Mouse (Mus musculus): ENCODE measurements at regions not wholly inside any gene's neighbourhood (a gene's known extent, or its start where the extent isn't known, plus 50 kb on each side); places are given as distances from the start of the nearest gene placed in this dataset.
"Not testable (repeated sequence)": the region's sequence is repeated elsewhere in the genome, so short reads cannot be mapped to it uniquely, and the experiment has no call there.

DNA sequence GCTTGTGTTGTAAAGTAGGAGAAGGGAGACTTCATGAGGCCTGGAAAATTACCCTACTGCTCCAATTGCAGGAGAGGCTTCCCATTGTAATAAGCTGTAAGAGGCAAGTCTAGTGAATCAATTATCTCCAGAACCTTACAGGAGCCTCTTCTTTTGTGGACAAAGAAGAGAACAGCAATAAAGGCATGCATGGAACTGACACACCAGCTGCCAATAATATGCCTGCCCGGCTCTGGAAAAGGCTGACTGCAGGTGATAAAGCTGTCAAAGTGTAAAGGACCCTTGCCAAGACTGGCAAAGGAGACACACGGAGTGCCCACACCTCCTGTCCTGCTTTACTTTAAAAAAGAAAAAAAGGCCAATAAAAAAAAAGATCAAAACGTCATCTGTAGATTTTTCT lies 209.0 kb downstream of the Faxc start:
- Histone ChIP-seq H3K9ac (no peak overlapping the region), H3K9me3 (no peaks in the 10 kb centered on the region), H3K27me3 (replicated peaks) (no peaks in the 10 kb centered on the region), H3K4me1 (no peaks in the 10 kb centered on the region), H3K36me3 (no peaks in the 10 kb centered on the region), H3K27ac (no peak overlapping the region), H3K4me2 (no peak overlapping the region), H3K4me3 (replicated peaks) (no peak overlapping the region)
- no peak for ATAC-seq (ENCODE audit: insufficient read depth, low FRiP score, low read depth)
- 69% methylated on average over 3 of the region's 3 CpGs for WGBS

DNA sequence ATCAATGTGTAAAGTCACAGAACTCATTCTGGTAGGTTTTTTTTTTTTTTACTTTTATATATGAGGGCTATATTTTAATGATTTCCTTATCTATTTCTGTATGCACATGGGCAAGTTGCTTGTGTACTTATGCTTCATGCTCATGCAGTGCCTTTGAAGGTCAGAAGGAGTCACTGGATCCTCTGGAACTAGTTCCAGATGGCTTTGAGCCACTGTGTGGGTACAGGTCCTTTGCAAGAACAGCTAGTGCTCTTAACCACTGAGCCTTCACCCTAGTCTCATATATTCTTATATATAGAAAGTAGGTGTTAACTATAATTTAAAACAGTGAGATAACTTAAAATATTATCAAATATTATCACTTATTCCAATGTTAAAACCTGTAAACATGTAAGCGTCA lies 212.4 kb downstream of the Faxc start:
- Histone ChIP-seq H3K9me3 (no peaks in the 10 kb centered on the region), H3K4me1 (no peaks in the 10 kb centered on the region), H3K4me2 (no peak overlapping the region), H3K27ac (no peak overlapping the region), H3K36me3 (no peaks in the 10 kb centered on the region), H3K9ac (no peak overlapping the region), H3K27me3 (replicated peaks) (no peaks in the 10 kb centered on the region), H3K4me3 (replicated peaks) (no peak overlapping the region)
- 89% methylated on average over 1 of the region's 1 CpGs for WGBS
- ATAC-seq (ENCODE audit: insufficient read depth, low FRiP score, low read depth) = no peak

DNA sequence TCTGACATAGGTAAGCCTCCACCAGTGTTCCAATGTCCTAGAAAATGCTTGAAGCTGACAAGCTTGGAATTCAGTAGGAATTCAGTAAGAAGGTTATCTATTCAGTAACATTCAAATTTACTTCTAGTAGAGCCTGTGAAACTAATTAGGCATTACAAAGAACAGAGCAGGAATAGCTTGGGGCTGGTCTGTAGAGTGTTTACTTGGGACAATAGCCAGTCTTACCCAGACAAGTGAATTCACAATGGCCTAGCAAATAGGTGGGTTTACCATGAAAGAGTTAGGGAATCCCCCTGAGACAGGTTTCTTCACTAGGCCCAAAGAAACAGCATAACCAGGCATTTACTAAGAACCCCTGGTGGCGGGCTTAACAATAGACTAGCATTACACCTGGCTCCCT lies 212.5 kb upstream of the Fbxl4 start:
- 79% methylated on average over 1 of the region's 1 CpGs for WGBS
- H3K4me2 ChIP-seq; H3K27me3 ChIP-seq (replicated peaks); H3K9ac ChIP-seq; ATAC-seq (ENCODE audit: insufficient read depth, low FRiP score, low read depth); H3K4me1 ChIP-seq; H3K27ac ChIP-seq; H3K36me3 ChIP-seq; H3K4me3 ChIP-seq (replicated peaks); H3K9me3 ChIP-seq: not testable (repeated sequence)

DNA sequence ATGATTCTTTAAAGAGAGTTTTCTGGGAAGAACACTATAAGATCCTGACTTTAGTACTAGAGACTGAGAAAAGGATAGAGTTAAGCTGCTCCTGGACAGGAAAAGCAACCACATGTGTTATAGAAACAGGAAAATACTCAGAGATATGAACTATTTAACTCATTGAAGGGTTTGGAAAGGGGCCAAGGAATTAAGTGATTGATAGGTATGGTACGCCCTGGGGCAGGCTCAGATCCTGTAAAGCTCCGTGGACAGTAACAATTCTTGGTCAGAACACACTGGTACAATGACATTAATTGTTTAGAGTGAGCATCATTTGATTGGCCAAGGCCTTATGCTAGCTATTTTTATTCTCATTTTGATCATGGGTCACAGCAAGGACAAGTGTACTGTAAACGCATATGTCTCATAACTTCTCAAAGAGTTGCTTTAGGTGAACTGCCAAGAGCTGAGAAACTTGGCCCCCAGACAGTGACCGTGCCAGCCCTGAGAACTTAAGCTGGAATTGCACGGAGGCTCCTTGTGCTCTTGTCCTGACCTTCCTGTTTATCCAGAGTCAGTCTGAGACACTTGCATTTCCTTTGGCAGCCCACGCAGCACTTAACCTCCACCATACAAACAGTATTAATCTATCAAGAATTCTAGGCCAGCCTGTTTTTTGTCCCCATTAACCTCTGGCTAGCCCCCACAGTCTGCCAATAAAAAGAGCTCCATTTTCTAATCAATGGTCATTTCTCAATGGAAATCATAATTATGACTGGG lies 210.5 kb upstream of the Fbxl4 start:
- H3K27me3 ChIP-seq (replicated peaks) = no peaks in the 10 kb centered on the region

DNA sequence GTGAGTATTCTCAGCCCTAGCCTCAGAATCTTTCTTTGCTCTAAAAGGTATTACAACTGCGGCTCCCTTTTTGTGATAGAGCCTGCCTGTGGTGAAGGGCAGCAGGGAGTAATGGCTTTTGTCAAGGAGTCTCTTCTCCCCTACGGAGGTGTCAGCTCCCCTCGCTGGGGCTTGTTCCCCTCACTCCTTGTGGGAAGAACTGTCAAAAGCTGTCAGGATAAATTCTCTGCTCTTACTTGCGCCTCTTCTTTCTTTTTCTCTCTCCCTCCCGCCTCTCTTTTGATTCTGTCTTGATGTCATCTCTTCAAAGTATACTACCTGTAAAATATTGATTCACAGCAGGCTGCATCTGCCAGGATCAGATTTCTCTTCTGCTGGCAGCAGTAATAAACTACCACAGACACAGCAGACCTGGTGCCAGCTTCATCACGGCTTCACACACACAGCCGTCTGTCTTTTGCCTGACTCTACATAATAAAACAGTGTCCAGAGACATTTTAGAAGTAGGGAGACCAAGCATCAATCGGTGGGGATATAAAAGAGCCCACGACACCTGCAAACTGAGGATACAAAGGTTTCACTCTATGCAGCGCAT lies 205.3 kb upstream of the Fbxl4 start:
- no peaks in the 10 kb centered on the region for H3K36me3 ChIP-seq
- 14% methylated on average over 10 of the region's 10 CpGs for WGBS
- H3K4me2 ChIP-seq = no peak overlapping the region
- 0 out of 2 replicates have a peak, but pooled peaks cover 8% of the 10 kb centered on the region for H3K27me3 ChIP-seq (replicated peaks)
- H3K4me3 ChIP-seq (replicated peaks) = no peak overlapping the region
- no peaks in the 10 kb centered on the region for H3K9me3 ChIP-seq
- H3K4me1 ChIP-seq = no peaks in the 10 kb centered on the region
- H3K9ac ChIP-seq = no peak overlapping the region
- no peak for ATAC-seq (ENCODE audit: insufficient read depth, low FRiP score, low read depth)
- H3K27ac ChIP-seq = no peak overlapping the region

More for the DNA sequence above, 210.5 kb upstream of the Fbxl4 start:
- Histone ChIP-seq H3K9ac (no peak overlapping the region), H3K36me3 (no peaks in the 10 kb centered on the region), H3K4me1 (no peaks in the 10 kb centered on the region), H3K27ac (no peak overlapping the region), H3K4me3 (replicated peaks) (no peak overlapping the region), H3K4me2 (no peak overlapping the region), H3K9me3 (no peaks in the 10 kb centered on the region)
- WGBS = 30% methylated on average over 6 of the region's 6 CpGs
- ATAC-seq (ENCODE audit: insufficient read depth, low FRiP score, low read depth) = no peak

DNA sequence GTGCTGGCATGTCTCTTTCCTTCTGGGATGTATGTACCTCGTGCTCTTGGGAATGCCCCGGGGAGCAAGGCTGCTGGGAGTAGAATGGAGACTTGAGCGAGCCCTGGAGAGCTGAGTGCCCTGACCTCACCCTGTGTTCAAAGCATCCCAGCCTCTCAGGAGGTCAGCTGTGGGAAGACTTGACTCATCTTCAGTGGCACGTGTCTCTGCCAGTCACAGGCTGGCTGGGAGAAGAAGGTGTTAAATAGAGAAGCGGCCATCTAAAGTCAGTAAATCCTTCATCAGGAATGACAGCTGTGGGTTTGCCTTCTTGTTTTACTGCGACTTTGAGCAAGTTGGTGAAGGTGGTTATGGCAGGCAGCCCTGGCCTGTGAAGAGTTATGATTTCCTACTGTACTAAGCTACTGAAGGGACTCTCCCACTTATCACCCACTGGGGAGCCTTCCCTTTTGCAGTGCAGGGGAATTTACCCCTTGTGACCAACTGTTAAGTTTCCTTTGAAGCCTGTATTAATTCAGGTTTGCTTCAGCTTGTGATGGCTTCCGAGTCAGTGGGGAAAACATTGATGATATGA lies 204.3 kb upstream of the Fbxl4 start:
- 18% methylated on average over 7 of the region's 7 CpGs for WGBS
- 0 out of 2 replicates have a peak, but pooled peaks cover 8% of the 10 kb centered on the region for H3K27me3 ChIP-seq (replicated peaks)
- H3K4me1 ChIP-seq = no peaks in the 10 kb centered on the region
- H3K9ac ChIP-seq = no peak overlapping the region
- H3K36me3 ChIP-seq = no peaks in the 10 kb centered on the region
- H3K9me3 ChIP-seq = no peaks in the 10 kb centered on the region
- H3K4me2 ChIP-seq = no peak overlapping the region
- no peak overlapping the region for H3K4me3 ChIP-seq (replicated peaks)
- H3K27ac ChIP-seq = no peak overlapping the region
- ATAC-seq (ENCODE audit: insufficient read depth, low FRiP score, low read depth) = no peak

DNA sequence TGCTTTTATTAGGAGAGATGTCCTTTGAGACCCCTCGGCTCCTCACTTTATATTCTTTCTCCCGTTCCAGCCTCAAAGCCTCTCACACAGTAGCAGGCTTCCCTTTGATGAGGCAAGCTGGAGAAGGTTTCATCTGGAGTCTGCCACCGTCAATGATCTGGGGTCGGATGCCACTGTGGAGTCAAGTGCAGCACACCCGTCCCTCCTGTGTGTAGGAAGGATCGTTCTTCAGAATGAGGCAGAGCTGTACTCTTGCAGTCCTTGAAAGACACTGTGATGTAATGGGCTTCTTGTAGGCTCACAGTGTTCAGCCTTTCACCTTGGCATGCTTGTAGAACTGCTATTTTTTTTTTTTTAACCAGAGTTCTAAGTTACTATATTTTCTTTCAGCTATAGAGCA lies 203.7 kb upstream of the Fbxl4 start:
- Histone ChIP-seq H3K4me2 (no peak overlapping the region), H3K9me3 (no peaks in the 10 kb centered on the region), H3K4me1 (no peaks in the 10 kb centered on the region), H3K4me3 (replicated peaks) (no peak overlapping the region), H3K27me3 (replicated peaks) (0 out of 2 replicates have a peak, but pooled peaks cover 8% of the 10 kb centered on the region), H3K36me3 (no peaks in the 10 kb centered on the region), H3K9ac (no peak overlapping the region), H3K27ac (no peak overlapping the region)
- 43% methylated on average over 6 of the region's 6 CpGs for WGBS
- no peak for ATAC-seq (ENCODE audit: insufficient read depth, low FRiP score, low read depth)

DNA sequence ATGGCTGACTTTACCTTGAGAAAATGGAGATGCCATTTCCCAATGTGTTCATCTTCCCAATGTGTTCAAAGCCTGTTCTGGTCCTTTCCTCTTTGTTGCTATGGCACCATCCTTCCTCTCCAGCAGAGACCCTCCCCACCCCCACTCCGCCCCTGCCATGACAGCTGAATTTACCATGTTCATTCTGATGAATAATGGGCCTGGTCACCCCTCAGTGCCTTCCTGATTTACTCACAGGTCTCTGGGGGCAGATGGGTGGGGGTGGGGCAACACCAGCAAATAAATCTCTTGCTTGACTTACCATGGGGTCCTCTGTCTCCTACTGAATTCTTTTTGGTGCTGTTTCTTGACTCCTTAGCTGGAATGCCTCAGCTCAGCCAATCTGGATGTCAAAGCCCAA lies 170.9 kb upstream of the Fbxl4 start:
- no peak overlapping the region for H3K4me2 ChIP-seq
- WGBS = 68% methylated on average over 1 of the region's 1 CpGs
- no peak overlapping the region for H3K9ac ChIP-seq
- no peak overlapping the region for H3K4me3 ChIP-seq (replicated peaks)
- no peak overlapping the region for H3K27ac ChIP-seq
- H3K27me3 ChIP-seq (replicated peaks) = no peaks in the 10 kb centered on the region
- no peaks in the 10 kb centered on the region for H3K36me3 ChIP-seq
- no peak for ATAC-seq (ENCODE audit: insufficient read depth, low FRiP score, low read depth)
- no peaks in the 10 kb centered on the region for H3K4me1 ChIP-seq
- no peaks in the 10 kb centered on the region for H3K9me3 ChIP-seq

DNA sequence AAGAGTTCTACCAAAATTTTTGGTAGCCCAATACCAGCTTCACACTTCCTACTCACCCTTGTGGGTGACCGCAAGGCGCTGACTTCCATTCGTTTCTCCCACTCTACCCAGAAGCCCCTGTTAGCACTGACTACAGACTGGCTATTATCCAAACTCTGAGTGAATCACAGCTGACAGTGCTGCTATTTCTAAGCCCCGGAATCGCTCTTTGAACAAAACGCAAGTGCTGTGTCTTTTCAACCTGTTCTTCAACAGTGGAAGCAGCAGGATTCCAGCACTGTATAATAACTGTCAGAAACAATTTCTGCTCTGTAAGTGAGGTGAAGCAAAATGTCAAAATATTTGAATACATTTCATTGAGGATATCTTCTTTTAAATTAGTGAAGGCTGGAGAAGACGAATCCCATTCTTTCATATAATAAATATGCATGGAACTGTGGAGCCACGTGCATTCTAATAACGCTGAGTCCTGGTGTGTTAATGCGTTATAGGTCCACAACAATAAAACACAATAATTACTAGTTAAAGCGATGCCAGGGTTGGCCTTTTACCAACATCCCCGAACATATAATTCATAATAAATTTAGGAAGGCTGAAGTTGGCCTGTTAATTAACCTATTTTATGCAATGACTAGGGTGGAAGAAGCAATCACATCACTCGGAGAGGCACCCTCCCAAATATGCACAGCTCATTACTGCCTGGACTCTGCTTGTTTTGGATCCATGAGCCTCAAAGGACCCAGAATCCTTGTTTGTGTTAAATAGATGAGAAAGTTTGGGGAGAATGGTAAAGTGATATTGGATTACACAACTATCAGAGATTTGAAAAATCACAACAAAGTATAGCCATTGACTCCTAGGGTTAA lies 169.0 kb upstream of the Fbxl4 start:
- H3K27ac ChIP-seq = no peak overlapping the region
- no peaks in the 10 kb centered on the region for H3K9me3 ChIP-seq
- WGBS = 73% methylated on average over 13 of the region's 13 CpGs
- no peaks in the 10 kb centered on the region for H3K27me3 ChIP-seq (replicated peaks)
- H3K4me3 ChIP-seq (replicated peaks) = no peak overlapping the region
- ATAC-seq (ENCODE audit: insufficient read depth, low FRiP score, low read depth) = no peak
- no peaks in the 10 kb centered on the region for H3K4me1 ChIP-seq
- H3K4me2 ChIP-seq = no peak overlapping the region
- no peaks in the 10 kb centered on the region for H3K36me3 ChIP-seq
- H3K9ac ChIP-seq = no peak overlapping the region

DNA sequence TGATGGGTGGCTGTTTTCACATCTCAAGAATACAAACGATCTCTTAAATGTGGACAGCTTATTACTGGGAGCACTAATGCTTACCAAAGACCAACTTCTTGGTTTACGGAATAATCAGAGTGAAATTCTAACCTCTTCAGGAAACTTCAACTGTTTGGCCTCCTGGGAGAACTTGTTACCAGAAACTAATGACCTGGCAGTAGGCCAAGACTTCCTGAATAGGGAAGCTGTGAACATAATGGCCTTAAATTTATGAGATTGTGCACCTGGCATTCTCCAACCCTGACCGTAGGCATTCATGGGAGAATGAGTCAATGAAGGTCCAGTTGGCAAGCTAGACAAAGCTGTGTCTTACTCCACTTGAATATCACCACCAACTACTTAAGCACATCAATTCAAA lies 160.8 kb upstream of the Fbxl4 start:
- no peak for ATAC-seq (ENCODE audit: insufficient read depth, low FRiP score, low read depth)
- H3K4me1 ChIP-seq = no peaks in the 10 kb centered on the region

DNA sequence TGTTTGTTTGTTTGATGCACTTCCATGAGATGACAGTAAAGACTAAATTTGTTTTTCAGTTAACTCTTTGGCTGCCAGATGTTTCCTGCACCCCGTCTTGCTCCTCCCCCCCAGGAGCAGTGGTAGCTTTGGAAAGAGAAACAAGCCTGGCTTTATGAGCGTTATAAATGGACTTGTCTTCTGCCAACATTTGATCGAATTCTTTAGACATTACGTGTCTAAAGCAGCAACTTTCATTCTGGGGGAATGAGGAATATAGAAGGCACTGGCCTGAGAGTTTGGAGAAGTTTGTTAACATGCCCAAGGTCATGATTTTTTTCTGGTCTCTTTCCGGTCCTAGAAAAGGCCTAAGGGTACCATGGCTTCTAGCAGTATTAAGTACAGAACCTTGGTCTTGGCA lies 148.8 kb upstream of the Fbxl4 start:
- H3K36me3 ChIP-seq = no peaks in the 10 kb centered on the region
- H3K9me3 ChIP-seq = no peaks in the 10 kb centered on the region
- no peaks in the 10 kb centered on the region for H3K27me3 ChIP-seq (replicated peaks)
- no peak overlapping the region for H3K4me2 ChIP-seq
- H3K4me1 ChIP-seq = no peaks in the 10 kb centered on the region
- no peak for ATAC-seq (ENCODE audit: insufficient read depth, low FRiP score, low read depth)
- no peak overlapping the region for H3K9ac ChIP-seq
- no peak overlapping the region for H3K27ac ChIP-seq
- 75% methylated on average over 5 of the region's 5 CpGs for WGBS
- no peak overlapping the region for H3K4me3 ChIP-seq (replicated peaks)

More for the DNA sequence above, 160.8 kb upstream of the Fbxl4 start:
- Histone ChIP-seq H3K27ac (no peak overlapping the region), H3K4me2 (no peak overlapping the region), H3K36me3 (no peaks in the 10 kb centered on the region), H3K4me3 (replicated peaks) (no peak overlapping the region), H3K9ac (no peak overlapping the region), H3K27me3 (replicated peaks) (no peaks in the 10 kb centered on the region), H3K9me3 (no peaks in the 10 kb centered on the region)
- WGBS = 45% methylated on average over 3 of the region's 3 CpGs

DNA sequence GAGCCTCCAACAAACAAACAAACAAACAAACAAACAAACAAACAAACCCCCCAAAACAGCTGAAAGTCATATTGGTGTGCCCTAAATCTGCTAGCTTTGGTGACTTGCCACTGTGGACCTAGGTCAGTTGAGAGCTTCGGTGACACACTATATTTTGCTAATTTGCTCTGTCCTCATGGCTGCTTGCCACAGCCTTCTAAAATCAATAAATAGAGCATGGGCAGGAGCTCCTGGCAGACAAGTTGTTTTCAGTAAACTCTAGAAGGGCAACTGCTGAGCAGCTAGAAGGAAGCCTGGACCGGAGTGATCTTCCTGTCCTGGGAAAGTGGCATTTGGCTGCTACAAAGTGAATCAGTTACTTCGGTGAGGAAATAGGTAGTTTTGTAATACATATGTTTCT lies 119.7 kb upstream of the Fbxl4 start:
- Histone ChIP-seq H3K27me3 (replicated peaks) (no peaks in the 10 kb centered on the region), H3K9ac (no peak overlapping the region), H3K4me3 (replicated peaks) (no peak overlapping the region), H3K27ac (no peak overlapping the region), H3K36me3 (no peaks in the 10 kb centered on the region), H3K9me3 (no peaks in the 10 kb centered on the region), H3K4me1 (no peaks in the 10 kb centered on the region), H3K4me2 (no peak overlapping the region)
- 82% methylated on average over 3 of the region's 3 CpGs for WGBS
- ATAC-seq (ENCODE audit: insufficient read depth, low FRiP score, low read depth) = no peak

Measured in stomach, embryonic 15.5 days (tissue).